In genomic region chr14:31125106-31126075, GRCm38 (mm10) we compare ENCODE assay signal across 10 mouse cellular contexts. TPM values are rescaled to one million over a fixed set of nuclear protein-coding genes. Genes with fewer than 3 reads are reported as not detected.
A peak's percentile ranks its signal among the peaks of the same experiment; 100 is the strongest.
DNase-seq lines count a peak whose midpoint lies in the region; ATAC-seq lines count a peak whose summit lies in the region.
"Had no signal": no experiment of that assay in that cellular context is flagged by ENCODE, and none has a peak within 500 bp of the region (broad histone marks: within the 10 kb centered on the region; RNA-seq: fewer than 3 reads in every experiment).

No protein-coding gene starts in this region.

- intact Hi-C loops in left cerebral cortex, postnatal 25 days (cut with DNase I), result no loop called here

- no peak for DNase-seq in heart, adult 8-10 months (ENCODE audit: low spot score)
- DNase-seq in A20 (ENCODE audit: low read depth, low spot score), result peak; percentile 21
- DNase-seq in left cerebral cortex, postnatal 25 days (ENCODE audit: low spot score in 2 of 2), result no peak
- DNase-seq in left cerebral cortex, adult 18-20 months (ENCODE audit: low spot score in 2 of 2), result no peak
- DNase-seq: layer of hippocampus, adult 9-11 months; right cerebral cortex, adult 18-20 months had no signal

- H3K9ac ChIP-seq in heart, embryonic 11.5 days (ENCODE audit: low read depth, low read length), result peak overlapping the region; percentile 7; the same call in 1 of the 2 replicates
- no peak overlapping the region for H3K9ac ChIP-seq in embryonic facial prominence, embryonic 12.5 days
- H3K9ac ChIP-seq in limb, embryonic 13.5 days, result peak overlapping the region; percentile 19

- no peak for ATAC-seq in heart, embryonic 11.5 days (replicated peaks; ENCODE audit: insufficient number of reproducible peaks, low FRiP score, low TSS enrichment)
- ATAC-seq in embryonic facial prominence, embryonic 12.5 days (ENCODE audit: insufficient number of reproducible peaks, insufficient read depth, low FRiP score, low TSS enrichment), result no peak
- no peak for ATAC-seq in limb, embryonic 13.5 days (ENCODE audit: low FRiP score, low read depth)
- no peak for ATAC-seq in monocyte, adult 5-6 weeks (replicated peaks; ENCODE audit: insufficient number of reproducible peaks, low FRiP score, low TSS enrichment, poor library complexity, severe bottlenecking)

- H3K4me2 ChIP-seq in heart, embryonic 11.5 days, result peak overlapping the region; percentile 2; the same call in 1 of the 2 replicates
- H3K4me2 ChIP-seq in embryonic facial prominence, embryonic 12.5 days (replicated peaks), result peak overlapping the region; percentile 21
- H3K4me2 ChIP-seq in limb, embryonic 13.5 days (replicated peaks), result peak overlapping the region; percentile 31

- H3K9me3 ChIP-seq in heart, embryonic 11.5 days (replicated peaks; ENCODE audit: control insufficient read depth, low read length), result no peaks in the 10 kb centered on the region
- H3K9me3 ChIP-seq in embryonic facial prominence, embryonic 12.5 days, result no peaks in the 10 kb centered on the region
- no peaks in the 10 kb centered on the region for H3K9me3 ChIP-seq in limb, embryonic 13.5 days

- H3K36me3 ChIP-seq in heart, embryonic 11.5 days (ENCODE audit: control insufficient read depth, insufficient read depth, low read length), result peaks cover 9% of the 10 kb centered on the region; the same call in 1 of the 2 replicates
- peaks cover 15% of the 10 kb centered on the region; the same call in 1 of the 2 replicates for H3K36me3 ChIP-seq in embryonic facial prominence, embryonic 12.5 days
- H3K36me3 ChIP-seq in limb, embryonic 13.5 days, result peaks cover 25% of the 10 kb centered on the region

- no peak overlapping the region for H3K4me3 ChIP-seq in heart, embryonic 11.5 days (ENCODE audit: low read depth, low read length)
- no peak overlapping the region for H3K4me3 ChIP-seq in embryonic facial prominence, embryonic 12.5 days
- H3K4me3 ChIP-seq in limb, embryonic 13.5 days, result peak overlapping the region; percentile 2; the same call in 1 of the 2 replicates

- H3K27ac ChIP-seq in heart, embryonic 11.5 days (ENCODE audit: low read depth, low read length), result peak overlapping the region; percentile 10; the same call in 1 of the 2 replicates
- H3K27ac ChIP-seq in embryonic facial prominence, embryonic 12.5 days, result peak overlapping the region; percentile 74
- peak overlapping the region; percentile 74 for H3K27ac ChIP-seq in limb, embryonic 13.5 days

- 57% methylated on average over 9 of the region's 9 CpGs for WGBS in heart, embryonic 11.5 days (ENCODE audit: insufficient replicate concordance)
- 40% methylated on average over 9 of the region's 9 CpGs for WGBS in embryonic facial prominence, embryonic 12.5 days
- 48% methylated on average over 9 of the region's 9 CpGs for WGBS in limb, embryonic 13.5 days

- H3K4me1 ChIP-seq in heart, embryonic 11.5 days (ENCODE audit: control insufficient read depth, insufficient read depth, low read length), result peaks cover 17% of the 10 kb centered on the region
- peaks cover 36% of the 10 kb centered on the region for H3K4me1 ChIP-seq in embryonic facial prominence, embryonic 12.5 days
- peaks cover 41% of the 10 kb centered on the region for H3K4me1 ChIP-seq in limb, embryonic 13.5 days

- H3K27me3 ChIP-seq in heart, embryonic 11.5 days (ENCODE audit: control insufficient read depth, insufficient read depth, low read length), result no peaks in the 10 kb centered on the region
- no peaks in the 10 kb centered on the region for H3K27me3 ChIP-seq in embryonic facial prominence, embryonic 12.5 days
- no peaks in the 10 kb centered on the region for H3K27me3 ChIP-seq in limb, embryonic 13.5 days

RNA-seq across cellular contexts. Expression of gene Smim4, which starts 3.4 kb away (rescaled TPM):
- 64.5 and 70.0 TPM in 2 replicates for polyA plus RNA-seq in heart, embryonic 11.5 days (2014; fragmentation: Nextera tagmentation; extraction: Ambion mirVana)
- total RNA-seq in heart, adult 8-10 months (2022), result 10 to 100 TPM; 63.7 to 95.7 (median 81.8) TPM
- 59.1 and 64.8 TPM in 2 replicates for polyA plus RNA-seq in embryonic facial prominence, embryonic 12.5 days (2016; fragmentation: Nextera tagmentation; extraction: Ambion mirVana)
- 68.5 and 70.1 TPM in 2 replicates for polyA plus RNA-seq in limb, embryonic 13.5 days (2015; fragmentation: Nextera tagmentation; extraction: Ambion mirVana)
- total RNA-seq in left cerebral cortex, postnatal 25 days (2021), result 10 to 100 TPM; 20.4 to 28.4 TPM
- total RNA-seq in left cerebral cortex, adult 18-20 months (2021), result 10 to 100 TPM; 22.8 to 29.7 TPM
- 28.8 to 62.7 TPM (median 40.4 TPM) in 3 replicates for total RNA-seq in monocyte, adult 5-6 weeks (2017)

RNA-seq across cellular contexts. Expression of gene Nt5dc2, which starts 5.5 kb away (rescaled TPM):
- 342 and 344 TPM in 2 replicates for polyA plus RNA-seq in heart, embryonic 11.5 days (2014; fragmentation: Nextera tagmentation; extraction: Ambion mirVana)
- total RNA-seq in heart, adult 8-10 months (2022), result 10 to 100 TPM; 20.2 to 21.7 (median 21.0) TPM
- polyA plus RNA-seq in embryonic facial prominence, embryonic 12.5 days (2016; fragmentation: Nextera tagmentation; extraction: Ambion mirVana), result 455 and 459 TPM in 2 replicates
- 341 and 354 TPM in 2 replicates for polyA plus RNA-seq in limb, embryonic 13.5 days (2015; fragmentation: Nextera tagmentation; extraction: Ambion mirVana)
- total RNA-seq in left cerebral cortex, postnatal 25 days (2021), result 1 to 10 TPM; 3.3 to 4.1 TPM
- 1 to 10 TPM; 1.9 to 4.6 TPM for total RNA-seq in left cerebral cortex, adult 18-20 months (2021)
- total RNA-seq in monocyte, adult 5-6 weeks (2017), result 1.7 to 2.7 TPM in 2 of 3 replicates, not detected in the other

RNA-seq across cellular contexts. Expression of gene Stab1, which starts 43.0 kb away (rescaled TPM):
- 35.9 and 40.4 TPM in 2 replicates for polyA plus RNA-seq in heart, embryonic 11.5 days (2014; fragmentation: Nextera tagmentation; extraction: Ambion mirVana)
- 10 to 100 TPM; 50.1 to 64.3 (median 57.1) TPM for total RNA-seq in heart, adult 8-10 months (2022)
- polyA plus RNA-seq in embryonic facial prominence, embryonic 12.5 days (2016; fragmentation: Nextera tagmentation; extraction: Ambion mirVana), result 28.4 and 29.6 TPM in 2 replicates
- polyA plus RNA-seq in limb, embryonic 13.5 days (2015; fragmentation: Nextera tagmentation; extraction: Ambion mirVana), result 26.2 and 29.4 TPM in 2 replicates
- total RNA-seq in left cerebral cortex, postnatal 25 days (2021), result 10 to 100 TPM; 19.8 to 30.3 TPM
- 10 to 100 TPM; 22.3 to 25.0 TPM for total RNA-seq in left cerebral cortex, adult 18-20 months (2021)
- not detected in 3 replicates for total RNA-seq in monocyte, adult 5-6 weeks (2017)

Comparison
In these comparisons a context has a peak if more than half of its experiments do, and no peak if none do; other contexts are left out.
1. H3K27ac ChIP-seq: peak in every context shown above with its lines; median percentile 74 in embryonic facial prominence, embryonic 12.5 days; 74 in limb, embryonic 13.5 days; 10 in heart, embryonic 11.5 days.
2. RNA of gene Stab1, which starts 43.0 kb away (total RNA-seq): 50.1 to 64.3 TPM in heart, adult 8-10 months, 19.8 to 30.3 TPM in left cerebral cortex, postnatal 25 days and 22.3 to 25.0 TPM in left cerebral cortex, adult 18-20 months; not detected in monocyte, adult 5-6 weeks; every median in the first group is over 10 times any median in the second.
3. Peak in every context shown above with its lines, with median percentiles within 50 percentile points of each other: H3K4me2 ChIP-seq.